Mouse (Mus musculus) adipocyte (in vitro differentiated cells): ENCODE measurements around the gene 1810055G02Rik.

ENCODE experiments used
- DNase-seq: peaks from one replicate; pipeline ENCODE4 v3.0.0-alpha.2; 2016; ENCODE audit warnings: low spot score

Gene 1810055G02Rik

GRCm38 (mm10) chr19:3743362-3743761, 35.3 kb downstream of the 1810055G02Rik start:
- no peak for DNase-seq

DNA sequence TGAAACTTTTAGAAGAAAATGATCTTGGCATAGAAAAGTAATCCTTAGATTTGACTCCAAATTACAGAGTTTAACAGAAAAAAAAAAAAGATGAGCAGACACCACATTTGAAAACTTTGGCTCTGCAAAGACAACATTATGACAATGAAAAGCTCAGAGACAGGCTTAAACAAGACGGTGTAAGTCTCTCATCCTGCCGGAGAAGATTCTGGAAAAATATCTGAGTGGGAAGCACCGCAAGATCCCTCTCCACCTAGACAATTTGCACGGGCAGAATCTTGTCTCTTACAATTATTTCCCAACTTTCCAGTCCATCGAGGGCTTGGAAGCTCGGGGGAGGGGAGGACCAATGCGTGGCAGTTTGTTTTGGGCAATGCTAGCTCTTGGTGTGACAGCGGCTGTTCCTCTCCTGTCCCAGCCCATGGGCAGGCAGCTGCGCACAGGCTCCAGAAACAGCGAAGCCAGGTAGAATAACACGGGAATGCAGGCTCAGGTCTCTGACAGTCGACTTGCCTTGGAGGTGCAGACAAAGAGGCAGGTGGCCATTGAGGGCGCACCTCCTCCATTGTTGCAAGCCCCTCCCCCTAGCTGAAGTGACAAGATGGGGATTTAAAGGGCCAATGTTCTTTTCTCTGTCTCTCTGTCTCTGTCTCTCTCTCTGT, 35.9 kb downstream of the 1810055G02Rik start:
- DNase-seq: peak; percentile 29

GRCm38 (mm10) chr19:3752621-3753239, 44.6 kb downstream of the 1810055G02Rik start:
- no peak for DNase-seq

DNA sequence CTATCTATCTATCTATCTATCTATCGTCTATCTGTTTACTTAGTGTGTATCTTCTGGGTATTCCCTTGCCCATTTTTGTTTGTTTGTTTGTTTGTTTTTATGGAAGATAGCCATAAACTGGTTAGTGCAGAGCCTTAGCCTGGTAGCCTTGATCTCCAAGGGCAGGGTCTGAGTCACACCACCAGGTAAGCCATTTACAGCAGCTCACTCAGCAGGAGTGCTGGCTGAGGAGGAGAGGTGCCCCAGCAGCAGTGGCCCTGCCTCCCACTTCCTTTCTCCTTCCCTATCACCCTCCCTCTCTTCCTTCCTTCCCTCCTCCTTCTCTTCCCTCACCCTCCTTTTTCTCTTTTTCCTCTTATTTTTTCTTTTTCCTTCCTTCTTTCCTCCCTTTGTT, 45.1 kb downstream of the 1810055G02Rik start:
- DNase-seq: no peak

GRCm38 (mm10) chr19:3753738-3754137, 45.6 kb downstream of the 1810055G02Rik start:
- DNase-seq: no peak

- no peak for DNase-seq
Measured at GRCm38 (mm10) chr19:3757861-3758260, 49.8 kb downstream of the 1810055G02Rik start.

- no peak for DNase-seq
Measured at GRCm38 (mm10) chr19:3765221-3765820, 57.2 kb downstream of the 1810055G02Rik start.

DNA sequence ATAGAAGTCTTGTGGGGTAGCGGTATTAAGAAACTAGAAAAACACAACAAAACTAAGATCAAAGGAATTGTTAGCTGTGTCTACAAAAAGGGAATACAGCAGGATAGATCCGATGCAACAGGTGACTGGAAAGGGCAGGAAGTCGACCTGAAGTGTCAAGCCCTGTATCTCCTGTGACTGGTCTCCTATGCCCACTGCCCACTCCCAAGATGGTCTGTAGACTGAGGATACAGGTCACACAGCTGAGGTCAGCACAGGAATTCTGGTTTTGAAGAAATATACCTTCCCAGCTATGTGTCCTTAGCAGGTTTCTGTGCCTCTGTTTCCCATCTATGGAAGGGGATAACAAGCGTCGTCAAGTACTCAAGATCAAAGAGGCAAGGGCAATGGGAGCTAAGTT, 58.3 kb downstream of the 1810055G02Rik start:
- DNase-seq: no peak

DNA sequence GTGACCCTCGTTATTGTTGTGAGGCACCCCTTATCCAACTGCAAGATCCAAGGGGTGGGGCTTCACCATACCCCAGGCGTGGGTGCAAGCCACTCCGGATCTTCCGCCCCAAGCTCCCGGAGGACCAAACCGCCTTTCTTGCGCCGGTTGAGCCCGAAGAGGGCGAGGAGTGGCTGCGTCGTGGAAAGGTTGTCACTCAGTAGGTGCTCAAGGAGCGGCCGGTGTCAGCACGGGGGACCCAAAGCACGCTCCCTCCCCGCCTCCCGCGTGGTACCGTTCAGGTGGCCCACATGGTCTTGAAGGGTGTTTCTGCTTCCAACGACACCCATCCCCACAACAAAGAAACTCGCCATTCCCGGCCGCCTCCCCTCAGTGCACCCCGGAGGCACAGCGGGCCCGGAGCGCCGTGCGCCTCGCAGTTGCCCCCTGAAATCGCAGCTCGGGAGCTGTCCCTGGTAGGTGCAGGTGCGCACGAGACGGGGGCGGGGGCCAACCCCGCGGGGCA, 59.2 kb downstream of the 1810055G02Rik start, which contains the start of gene Kmt5b:
Gene Kmt5b (plus strand): TSS at position 146 of the 505 bp plus-strand sequence.
- DNase-seq: peak; percentile 32
